Mouse (Mus musculus) myocyte (in vitro differentiated cells): ENCODE results near the gene Sptbn2. TPM values are rescaled to one million over a fixed set of nuclear protein-coding genes. Genes with fewer than 3 reads are reported as not detected.

ENCODE experiments used
- H3K27me3 ChIP-seq: one replicate; pipeline ENCODE4 v1.6.1; 2011; ENCODE audit not compliant: control insufficient read depth, insufficient read depth, insufficient read length
- H3K36me3 ChIP-seq: one replicate; pipeline ENCODE4 v1.6.1; 2011; ENCODE audit not compliant: control insufficient read depth, insufficient read depth
- H3K4me2 ChIP-seq: one replicate; pipeline ENCODE4 v1.6.1; 2011; ENCODE audit warnings: low read depth, control low read depth
- H3K4me3 ChIP-seq: one replicate; pipeline ENCODE4 v1.5.1; 2011; ENCODE audit warnings: mild to moderate bottlenecking, control low read depth, moderate library complexity
- H3K79me2 ChIP-seq: one replicate; pipeline ENCODE4 v1.6.1; 2011; ENCODE audit not compliant: control insufficient read depth, insufficient read depth
- H3ac ChIP-seq: one replicate; pipeline ENCODE4 v1.6.1; 2011; ENCODE audit not compliant: control insufficient read depth, insufficient read length
- CEBPB ChIP-seq: IDR thresholded peaks from 2 replicates; pipeline ENCODE4 v1.6.1; 2011; ENCODE audit warnings: mild to moderate bottlenecking, moderate library complexity; ENCODE audit not compliant: poor library complexity, insufficient read depth, severe bottlenecking
- E2F4 ChIP-seq: IDR thresholded peaks from one replicate; pipeline ENCODE4 v1.6.1; 2011; ENCODE audit warnings: mild to moderate bottlenecking, control low read depth, moderate library complexity; ENCODE audit not compliant: insufficient read depth
- MAX ChIP-seq: IDR thresholded peaks from one replicate; pipeline ENCODE4 v1.6.1; 2011; ENCODE audit warnings: low read depth, mild to moderate bottlenecking, control low read depth
- MYOD1 ChIP-seq, 3 experiments: IDR thresholded peaks; one replicate each; pipeline ENCODE4 v1.6.1; 2011; ENCODE audit warnings: control low read depth in 2 of 3, low read depth in 2 of 3, mild to moderate bottlenecking in 2 of 3, moderate library complexity in 1 of 3; ENCODE audit not compliant: insufficient read length in 2 of 3, control insufficient read depth in 1 of 3
- MYOG ChIP-seq, 3 experiments: IDR thresholded peaks; one replicate each; pipeline ENCODE4 v1.6.1; 2011; ENCODE audit warnings: control low read depth in 2 of 3, low read depth in 2 of 3, mild to moderate bottlenecking in 2 of 3; ENCODE audit not compliant: insufficient read length in 2 of 3, control insufficient read depth in 1 of 3, insufficient read depth in 1 of 3
- POLR2A ChIP-seq: IDR thresholded peaks from one replicate; pipeline ENCODE4 v1.6.1; 2011; ENCODE audit warnings: low read depth, mild to moderate bottlenecking, control low read depth, moderate library complexity; ENCODE audit not compliant: insufficient read length
- POLR2AphosphoS2 ChIP-seq: IDR thresholded peaks from one replicate; pipeline ENCODE4 v1.6.1; 2011; ENCODE audit warnings: low read depth, control low read depth; ENCODE audit not compliant: insufficient read length
- REST ChIP-seq: IDR thresholded peaks from one replicate; pipeline ENCODE4 v1.6.1; 2011; ENCODE audit warnings: mild to moderate bottlenecking, control low read depth, moderate library complexity; ENCODE audit not compliant: insufficient read depth, insufficient read length
- SRF ChIP-seq: IDR thresholded peaks from one replicate; pipeline ENCODE4 v1.6.1; 2011; ENCODE audit warnings: low read depth; ENCODE audit not compliant: control insufficient read depth, insufficient read length
- TCF12 ChIP-seq: IDR thresholded peaks from one replicate; pipeline ENCODE4 v1.6.1; 2011; ENCODE audit warnings: mild to moderate bottlenecking, control low read depth; ENCODE audit not compliant: poor library complexity, insufficient read depth, severe bottlenecking
- TCF3 ChIP-seq: IDR thresholded peaks from one replicate; pipeline ENCODE4 v1.6.1; 2011; ENCODE audit warnings: low read depth, control low read depth; ENCODE audit not compliant: insufficient read length
- USF1 ChIP-seq: IDR thresholded peaks from one replicate; pipeline ENCODE4 v1.6.1; 2011; ENCODE audit warnings: low read depth, mild to moderate bottlenecking, control low read depth, moderate library complexity
- polyA plus RNA-seq: library from polyadenylated mRNA; unstranded; fragments of >200 nt; fragmentation: generic; extraction: Trizol; gene quantifications from one replicate; pipeline ENCODE4 v1.2.1, GENCODE M21; 2012; ENCODE audit warnings: missing spikeins

The Sptbn2 gene
- polyA plus RNA-seq, 1 experiment, result 0.56 TPM

- H3K4me3 ChIP-seq, result no peak overlapping the region
- no peak overlapping the region for H3ac ChIP-seq
- H3K4me2 ChIP-seq, result no peak overlapping the region
- no peaks in the 10 kb centered on the region for H3K36me3 ChIP-seq
- TF ChIP-seq MYOD1 (IDR thresholded peaks at IDR 0.05; ENCODE audit: control insufficient read depth in 1 of 3, insufficient read length in 2 of 3, low read depth in 2 of 3) (peak in 1 of 3 experiments; percentile 27), POLR2A (no peak), MYOG (IDR thresholded peaks at IDR 0.05; ENCODE audit: control insufficient read depth in 1 of 3, insufficient read depth in 1 of 3, insufficient read length in 2 of 3, low read depth in 2 of 3) (peak in 1 of 3 experiments; percentile 67), REST (no peak), TCF3 (no peak), E2F4 (no peak), POLR2AphosphoS2 (no peak), CEBPB (no peak), SRF (no peak), TCF12 (no peak), USF1 (no peak), MAX (no peak)
- H3K27me3 ChIP-seq, result no peaks in the 10 kb centered on the region
- H3K79me2 ChIP-seq, result no peaks in the 10 kb centered on the region
Measured at GRCm38 (mm10) chr19:4747631-4748312, 36.8 kb downstream of the Sptbn2 start.

- Histone ChIP-seq H3K4me2 (no peak overlapping the region), H3ac (no peak overlapping the region), H3K36me3 (no peaks in the 10 kb centered on the region), H3K27me3 (no peaks in the 10 kb centered on the region), H3K4me3 (no peak overlapping the region), H3K79me2 (no peaks in the 10 kb centered on the region)
- TF ChIP-seq MYOG (IDR thresholded peaks at IDR 0.05; ENCODE audit: control insufficient read depth in 1 of 3, insufficient read depth in 1 of 3, insufficient read length in 2 of 3, low read depth in 2 of 3) (peak in 1 of 3 experiments; percentile 54), USF1 (no peak)
Measured at GRCm38 (mm10) chr19:4748493-4748892, 37.5 kb downstream of the Sptbn2 start.

- H3K36me3 ChIP-seq, result no peaks in the 10 kb centered on the region
- no peaks in the 10 kb centered on the region for H3K27me3 ChIP-seq
- TF ChIP-seq SRF, result no peak
- no peak for TF ChIP-seq MYOD1 (IDR thresholded peaks at IDR 0.05; ENCODE audit: control insufficient read depth in 1 of 3, insufficient read length in 2 of 3, low read depth in 2 of 3)
- TF ChIP-seq CEBPB, result no peak
- no peak for TF ChIP-seq MYOG (IDR thresholded peaks at IDR 0.05; ENCODE audit: control insufficient read depth in 1 of 3, insufficient read depth in 1 of 3, insufficient read length in 2 of 3, low read depth in 2 of 3)
- TF ChIP-seq MAX, result no peak
- no peak for TF ChIP-seq TCF12
- no peak for TF ChIP-seq E2F4
- no peak for TF ChIP-seq POLR2A
- TF ChIP-seq REST, result no peak
- no peak for TF ChIP-seq POLR2AphosphoS2
- no peak overlapping the region for H3K4me3 ChIP-seq
- H3K79me2 ChIP-seq, result no peaks in the 10 kb centered on the region
- H3K4me2 ChIP-seq, result no peak overlapping the region
- no peak overlapping the region for H3ac ChIP-seq
Measured at GRCm38 (mm10) chr19:4749975-4750374, 39.0 kb downstream of the Sptbn2 start.

- peak; percentile 92 for TF ChIP-seq POLR2AphosphoS2
- no peak for TF ChIP-seq MAX
- no peak for TF ChIP-seq TCF3
- Histone ChIP-seq H3K4me3 (peak overlapping the region; percentile 60), H3K27me3 (no peaks in the 10 kb centered on the region), H3K4me2 (peak overlapping the region; percentile 95), H3K79me2 (peaks cover 28% of the 10 kb centered on the region), H3ac (peak overlapping the region; percentile 31), H3K36me3 (no peaks in the 10 kb centered on the region)
Measured at GRCm38 (mm10) chr19:4755565-4756192, 44.7 kb downstream of the Sptbn2 start.

GRCm38 (mm10) chr19:4756193-4756911 lies 45.4 kb downstream of the Sptbn2 start, which contains the start of gene Rbm4b:
Gene Rbm4b, plus strand, starts transcription at chr19:4756497.
- Histone ChIP-seq H3K36me3 (peaks cover under 1% of the 10 kb centered on the region), H3K79me2 (peaks cover 34% of the 10 kb centered on the region), H3K4me3 (peak within 1 kb of the TSS; percentile 60), H3K4me2 (peak within 1 kb of the TSS; percentile 95), H3K27me3 (no peaks in the 10 kb centered on the region), H3ac (peak within 1 kb of the TSS; percentile 31)
- TF ChIP-seq POLR2A, result peak; percentile 72
- TF ChIP-seq MAX, result no peak
- TF ChIP-seq TCF3, result no peak
- peak in 1 of 3 experiments; percentile 16 for TF ChIP-seq MYOD1 (IDR thresholded peaks at IDR 0.05; ENCODE audit: control insufficient read depth in 1 of 3, insufficient read length in 2 of 3, low read depth in 2 of 3)
- TF ChIP-seq MYOG (IDR thresholded peaks at IDR 0.05; ENCODE audit: control insufficient read depth in 1 of 3, insufficient read depth in 1 of 3, insufficient read length in 2 of 3, low read depth in 2 of 3), result peak in 1 of 3 experiments; percentile 58
- no peak for TF ChIP-seq CEBPB
- TF ChIP-seq POLR2AphosphoS2, result peak; percentile 74
- peak; percentile 30 for TF ChIP-seq SRF
